Mouse (Mus musculus): ENCODE measurements around the gene Creb3l2. TPM values are rescaled to one million over a fixed set of nuclear protein-coding genes. Genes with fewer than 3 reads are reported as not detected.

The Creb3l2 gene
- polyA plus RNA-seq, 1 experiment = 6.6 TPM

DNA sequence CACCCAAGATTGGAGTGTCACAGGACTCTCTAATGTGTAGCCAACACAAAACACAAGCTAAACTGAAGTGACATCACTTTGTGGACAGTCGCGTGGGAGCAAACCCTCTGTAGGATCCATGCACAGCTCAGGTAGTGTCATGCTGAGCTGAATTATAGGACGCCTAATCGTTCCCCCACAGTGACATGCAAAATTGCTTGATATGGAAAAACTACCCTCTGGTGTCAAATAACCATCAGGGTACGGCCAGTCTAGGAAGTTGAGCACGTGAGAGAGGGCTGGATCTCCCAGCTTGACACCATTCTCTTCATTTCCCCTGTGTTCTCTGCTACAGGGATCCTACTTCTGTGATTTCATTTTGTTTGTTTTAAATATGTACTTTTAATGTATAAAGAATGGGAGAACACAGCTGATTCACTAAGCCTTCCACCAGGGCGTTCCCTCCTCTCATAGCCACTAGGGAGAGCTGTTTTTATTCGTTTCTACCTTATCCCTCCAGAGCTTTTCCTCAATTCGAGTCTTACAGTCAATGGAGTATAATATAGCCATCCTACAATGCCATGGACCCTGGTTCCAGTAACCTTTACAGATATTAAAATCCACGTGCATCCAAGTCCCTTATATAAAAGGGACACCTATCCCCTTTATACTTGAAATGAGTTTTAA is 16.2 kb upstream of the Creb3l2 start:
- no peak overlapping the region for H3K27ac ChIP-seq (replicated peaks; ENCODE audit: low read depth, low read length)
- H3K4me3 ChIP-seq (ENCODE audit: insufficient read depth, low read depth, low read length) = no peak overlapping the region
- no peaks in the 10 kb centered on the region for H3K4me1 ChIP-seq (ENCODE audit: control insufficient read depth, insufficient read depth, insufficient read length, low read length)

DNA sequence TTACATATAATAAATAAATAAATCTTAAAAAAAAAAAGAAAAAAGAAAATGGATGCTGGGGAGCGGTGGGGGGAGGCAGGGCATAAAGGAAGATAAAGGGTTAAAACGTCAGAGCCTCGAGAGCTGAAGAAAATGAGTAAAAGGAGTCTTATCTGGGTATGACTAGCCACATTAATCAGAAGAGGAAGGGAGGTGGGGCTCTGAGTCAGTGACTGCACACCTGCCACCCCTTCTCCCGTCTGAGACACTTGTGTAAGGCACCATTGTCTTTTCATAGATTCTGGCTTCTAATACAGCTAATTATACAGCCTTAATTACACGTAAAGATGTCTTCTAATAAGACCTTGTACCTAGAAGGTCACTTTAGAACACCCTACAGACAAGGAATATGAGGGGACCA is 13.6 kb upstream of the Creb3l2 start:
- Histone ChIP-seq H3K27ac (replicated peaks; ENCODE audit: low read depth, low read length) (no peak overlapping the region), H3K4me1 (ENCODE audit: control insufficient read depth, insufficient read depth, insufficient read length, low read length) (no peaks in the 10 kb centered on the region), H3K4me3 (ENCODE audit: insufficient read depth, low read depth, low read length) (no peak overlapping the region)

DNA sequence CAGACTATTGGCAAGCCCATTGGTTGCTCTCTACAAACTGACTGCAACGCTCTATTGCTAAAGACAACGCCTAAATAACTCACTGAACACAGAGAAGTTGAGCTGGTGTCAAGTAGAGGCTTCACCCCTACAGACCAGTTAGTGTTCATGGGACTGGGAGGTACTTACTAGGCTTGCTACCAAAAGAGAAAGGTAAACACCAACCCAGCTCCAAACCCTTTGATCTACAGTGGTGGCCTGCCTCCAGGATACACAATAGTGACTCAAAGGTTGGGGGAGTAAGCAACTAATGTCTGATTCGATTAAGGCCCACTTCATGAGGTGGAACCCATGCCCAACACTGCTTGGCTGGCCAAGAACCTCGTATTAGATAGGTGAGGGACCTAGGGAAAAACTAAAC is 11.1 kb upstream of the Creb3l2 start:
- Histone ChIP-seq H3K4me3 (ENCODE audit: insufficient read depth, low read depth, low read length) (no peak overlapping the region), H3K27ac (replicated peaks; ENCODE audit: low read depth, low read length) (no peak overlapping the region), H3K4me1 (ENCODE audit: control insufficient read depth, insufficient read depth, insufficient read length, low read length) (no peaks in the 10 kb centered on the region)

DNA sequence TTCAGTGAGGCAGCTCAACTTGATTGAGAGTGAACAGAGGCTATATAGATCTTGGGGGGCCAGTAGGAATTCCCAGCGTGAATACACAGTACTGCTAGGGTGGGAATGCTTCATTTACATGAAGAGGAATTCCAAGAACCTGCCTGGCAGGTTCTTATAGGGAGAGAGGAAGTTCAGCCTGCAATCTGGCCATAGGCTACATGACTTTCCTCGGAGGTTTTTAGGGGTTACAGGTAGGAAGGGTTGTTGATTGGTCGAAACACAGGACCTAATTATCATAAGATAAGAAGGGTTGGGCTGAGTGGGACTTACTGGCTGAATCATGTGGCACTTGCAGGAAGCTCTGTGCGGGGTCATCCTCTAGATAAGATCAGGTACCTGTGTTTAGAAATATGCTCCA is 9.7 kb upstream of the Creb3l2 start:
- no peak overlapping the region for H3K4me3 ChIP-seq (ENCODE audit: insufficient read depth, low read depth, low read length)
- no peaks in the 10 kb centered on the region for H3K4me1 ChIP-seq (ENCODE audit: control insufficient read depth, insufficient read depth, insufficient read length, low read length)
- no peak overlapping the region for H3K27ac ChIP-seq (replicated peaks; ENCODE audit: low read depth, low read length)

DNA sequence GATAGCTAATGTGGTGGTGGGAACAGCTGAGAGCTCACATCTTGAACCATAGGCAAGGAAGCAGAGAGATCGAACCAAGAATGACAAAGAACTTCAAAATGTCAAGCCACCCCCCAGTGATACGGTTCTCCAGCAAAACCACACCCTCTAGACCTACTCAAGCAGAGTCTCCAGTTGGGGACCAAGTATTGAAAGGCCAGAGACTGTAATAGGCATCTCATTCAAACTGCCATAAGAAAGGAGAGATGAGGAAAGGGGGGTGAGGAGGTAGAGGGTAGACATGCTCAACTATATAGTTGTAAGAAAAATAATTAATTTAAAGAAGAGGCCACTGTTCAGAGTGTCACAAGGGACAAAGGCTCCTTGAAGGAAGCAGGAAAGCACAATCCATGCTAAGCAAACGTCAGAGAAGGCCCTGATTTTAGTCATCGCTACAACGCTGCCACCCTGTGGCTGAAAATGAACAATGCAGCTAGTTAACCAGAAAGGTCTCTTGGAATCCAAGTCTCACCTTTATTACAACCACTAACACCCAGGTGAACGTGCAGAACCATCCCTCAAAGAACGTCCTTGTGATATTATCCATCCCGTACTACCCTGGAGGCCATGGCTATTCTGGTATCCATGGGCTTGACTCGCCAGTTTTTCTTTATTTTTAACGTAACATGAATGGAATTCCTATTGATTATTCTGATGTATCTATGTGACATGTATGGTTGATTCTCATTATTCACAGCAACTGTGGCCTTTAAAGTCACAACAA is 5.9 kb upstream of the Creb3l2 start:
- Histone ChIP-seq H3K4me1 (ENCODE audit: control insufficient read depth, insufficient read depth, insufficient read length, low read length) (no peaks in the 10 kb centered on the region), H3K27ac (replicated peaks; ENCODE audit: low read depth, low read length) (no peak overlapping the region), H3K4me3 (ENCODE audit: insufficient read depth, low read depth, low read length) (no peak overlapping the region)

DNA sequence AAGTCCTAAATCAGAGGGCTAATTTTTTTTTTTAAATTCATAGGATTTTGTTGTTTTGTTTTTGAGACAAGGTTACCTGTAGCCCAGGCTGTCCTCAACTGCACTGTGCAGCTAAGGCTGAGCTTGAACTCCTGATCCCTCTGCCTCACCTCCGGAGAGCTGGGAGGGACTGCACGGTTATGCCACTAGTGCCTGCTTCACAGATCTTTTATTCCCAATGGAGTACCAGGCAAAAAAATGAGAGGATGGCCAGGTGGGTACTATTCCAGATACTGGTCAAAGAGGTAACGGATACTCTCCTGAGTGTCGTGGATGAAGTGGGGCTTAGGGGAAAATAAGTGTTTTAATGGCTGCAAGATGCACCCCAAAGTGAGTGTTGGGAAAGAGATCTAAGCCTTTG is 835 bp upstream of the Creb3l2 start:
- peak overlapping the region; percentile 51; the same call in 1 of the 2 replicates for H3K4me3 ChIP-seq (ENCODE audit: insufficient read depth, low read depth, low read length)
- no peak overlapping the region for H3K27ac ChIP-seq (replicated peaks; ENCODE audit: low read depth, low read length)
- no peaks in the 10 kb centered on the region for H3K4me1 ChIP-seq (ENCODE audit: control insufficient read depth, insufficient read depth, insufficient read length, low read length)

DNA sequence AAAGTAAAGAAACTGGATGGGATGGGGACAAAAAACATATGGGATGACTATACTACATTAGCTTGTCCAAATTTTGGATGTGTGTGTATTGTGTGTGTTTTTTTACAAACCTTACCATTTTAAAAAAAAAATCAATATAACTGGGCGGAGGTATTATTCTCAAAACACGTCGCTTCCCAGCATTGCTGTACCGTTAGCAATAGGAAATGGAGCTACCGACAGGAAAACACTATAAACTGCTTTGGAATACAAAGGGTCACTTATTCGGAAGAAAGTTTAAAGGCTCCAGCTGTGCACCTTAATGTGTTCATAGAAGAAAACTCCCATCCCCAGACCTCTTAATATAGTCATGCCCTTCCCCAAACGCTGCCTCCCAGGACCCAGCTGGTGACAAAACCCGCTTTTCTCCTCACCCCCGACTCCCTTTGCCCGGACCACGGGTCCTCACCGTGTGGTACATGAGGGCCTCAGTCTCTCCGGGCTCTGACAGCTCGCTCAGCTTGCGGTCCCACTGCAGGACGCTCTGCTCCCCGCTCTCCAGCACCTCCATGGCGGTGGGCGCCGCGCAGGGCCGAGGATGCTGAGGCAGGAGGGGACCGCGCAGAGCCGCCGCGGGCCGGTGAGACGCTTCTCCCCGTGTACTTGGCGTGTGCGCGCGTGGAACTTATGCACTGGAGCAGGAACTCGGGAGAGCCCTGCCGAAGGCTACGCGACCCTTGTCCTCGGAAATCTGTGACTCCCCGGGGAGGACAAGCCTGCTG is 515 bp downstream of the Creb3l2 start:
- H3K27ac ChIP-seq (replicated peaks; ENCODE audit: low read depth, low read length) = peak overlapping the region; percentile 67
- peak overlapping the region; percentile 80 for H3K4me3 ChIP-seq (ENCODE audit: insufficient read depth, low read depth, low read length)
- no peaks in the 10 kb centered on the region for H3K4me1 ChIP-seq (ENCODE audit: control insufficient read depth, insufficient read depth, insufficient read length, low read length)

DNA sequence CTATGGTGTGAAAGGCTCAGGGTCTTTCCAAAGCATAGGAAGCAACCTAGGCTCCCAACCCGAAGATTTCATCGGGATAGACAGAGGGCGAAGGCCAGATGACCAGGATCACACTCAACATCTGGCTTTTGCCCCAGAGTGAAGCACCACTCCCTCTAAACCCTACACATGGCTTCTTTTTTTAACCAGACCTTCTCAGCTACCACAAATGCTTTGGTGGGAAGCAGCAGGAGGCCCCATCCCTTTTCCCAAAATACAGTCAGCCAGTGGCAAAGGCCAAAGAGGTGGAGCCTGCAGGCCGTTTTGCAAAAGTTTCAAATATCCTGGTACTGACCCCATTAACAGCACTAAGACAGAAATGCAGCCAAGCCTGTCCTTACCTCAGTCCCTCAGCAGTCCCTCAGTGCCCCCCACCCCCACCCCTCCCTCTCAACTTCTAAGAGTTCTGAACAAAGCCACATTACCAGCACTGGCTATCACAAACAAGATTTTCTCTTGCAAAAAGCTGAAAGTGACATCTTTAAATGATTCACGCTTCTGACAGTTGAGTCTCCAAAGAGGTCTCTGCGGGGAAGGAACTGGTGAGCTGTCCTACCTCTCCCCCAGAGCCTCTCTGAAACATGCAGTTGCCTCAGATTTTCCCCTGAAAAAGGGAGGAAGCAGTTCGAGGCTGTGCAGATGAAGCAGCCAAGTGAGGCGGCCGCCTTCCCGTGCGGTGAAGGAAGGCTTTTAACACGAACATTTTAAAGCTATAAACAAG is 1.3 kb downstream of the Creb3l2 start:
- H3K4me3 ChIP-seq (ENCODE audit: insufficient read depth, low read depth, low read length) = peak overlapping the region; percentile 80
- H3K4me1 ChIP-seq (ENCODE audit: control insufficient read depth, insufficient read depth, insufficient read length, low read length) = no peaks in the 10 kb centered on the region
- H3K27ac ChIP-seq (replicated peaks; ENCODE audit: low read depth, low read length) = peak overlapping the region; percentile 53

DNA sequence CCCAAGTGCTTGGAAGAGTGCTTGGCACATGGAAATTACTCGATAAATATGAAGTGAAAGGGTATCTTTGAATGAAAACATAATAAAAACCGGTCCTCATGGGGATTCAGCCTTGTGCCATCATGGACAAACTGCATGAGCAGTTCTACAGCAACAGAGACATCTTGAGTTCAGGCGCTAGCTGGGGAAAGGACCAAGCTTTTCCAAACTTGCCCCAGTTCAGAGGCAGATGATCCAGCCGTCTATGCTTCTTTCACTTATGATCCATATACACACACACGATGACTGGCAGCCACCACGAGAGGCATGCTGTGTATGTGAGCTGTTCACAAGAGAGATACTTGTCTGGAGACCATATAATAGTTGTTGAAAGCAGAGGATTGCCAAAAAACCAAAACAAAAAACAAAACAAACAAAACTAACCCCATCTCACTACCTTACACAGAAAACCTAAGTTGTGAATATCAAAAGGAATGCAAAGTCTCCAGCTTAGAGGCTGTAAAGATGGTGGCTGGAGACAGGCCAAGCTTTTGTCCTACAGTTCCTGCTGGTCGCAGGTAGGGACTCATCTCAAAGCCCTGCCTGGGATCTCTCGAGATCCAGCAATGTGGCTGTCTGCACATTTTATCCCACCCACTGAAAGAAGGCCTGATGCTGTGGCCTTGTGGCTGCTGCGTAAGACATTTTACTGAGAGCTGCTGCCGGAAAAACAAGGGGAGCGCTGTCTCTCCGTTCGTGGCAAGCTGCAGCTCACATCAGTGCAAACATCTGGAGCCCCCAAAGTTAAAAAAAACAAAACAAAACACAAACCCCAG is 2.1 kb downstream of the Creb3l2 start:
- Histone ChIP-seq H3K27ac (replicated peaks; ENCODE audit: low read depth, low read length) (peak overlapping the region; percentile 43; the same call in 1 of the 2 replicates), H3K4me3 (ENCODE audit: insufficient read depth, low read depth, low read length) (peak overlapping the region; percentile 80), H3K4me1 (ENCODE audit: control insufficient read depth, insufficient read depth, insufficient read length, low read length) (no peaks in the 10 kb centered on the region; the same call in 1 of the 2 replicates)

DNA sequence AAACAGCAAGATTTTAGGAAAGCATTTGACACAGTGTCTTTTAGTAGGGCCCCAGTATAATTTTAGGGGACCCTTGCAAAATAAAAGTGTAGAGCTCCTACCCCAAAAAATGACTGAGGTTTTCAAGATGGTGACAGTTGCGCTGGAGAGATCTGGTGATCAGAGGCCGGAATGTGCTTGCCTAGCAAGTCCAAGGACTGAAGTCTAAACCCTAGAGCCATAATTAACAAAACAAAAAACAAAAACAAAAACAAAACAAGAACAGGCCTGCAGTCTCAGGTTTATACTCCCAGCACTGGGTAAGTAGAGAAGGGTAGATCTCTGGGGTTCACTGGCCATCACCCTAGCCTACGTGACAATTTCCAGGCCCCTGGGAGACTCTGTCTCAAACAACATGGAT is 3.4 kb downstream of the Creb3l2 start:
- no peaks in the 10 kb centered on the region; the same call in 1 of the 2 replicates for H3K4me1 ChIP-seq (ENCODE audit: control insufficient read depth, insufficient read depth, insufficient read length, low read length)
- H3K4me3 ChIP-seq (ENCODE audit: insufficient read depth, low read depth, low read length) = no peak overlapping the region
- no peak overlapping the region for H3K27ac ChIP-seq (replicated peaks; ENCODE audit: low read depth, low read length)

DNA sequence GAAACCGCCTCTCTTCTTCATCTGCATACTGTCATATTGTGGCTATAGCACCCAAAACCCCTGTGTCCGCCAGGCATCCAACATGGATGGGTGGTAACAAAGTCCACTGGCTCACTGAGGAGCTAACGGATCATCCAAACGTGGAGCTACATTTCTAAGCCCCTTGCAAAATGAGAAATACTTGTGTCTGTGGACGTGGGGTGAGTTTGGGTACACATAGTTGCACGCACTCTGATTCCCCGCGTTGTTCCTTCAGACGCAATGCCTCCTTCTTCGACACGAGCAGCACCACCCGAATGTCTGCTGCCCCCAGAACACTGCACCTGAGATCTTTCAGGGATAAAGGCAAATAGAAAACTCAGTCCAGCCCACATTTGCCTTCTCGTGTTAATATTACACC is 4.9 kb downstream of the Creb3l2 start:
- no peaks in the 10 kb centered on the region; the same call in none of the 2 replicates for H3K4me1 ChIP-seq (ENCODE audit: control insufficient read depth, insufficient read depth, insufficient read length, low read length)
- no peak overlapping the region for H3K27ac ChIP-seq (replicated peaks; ENCODE audit: low read depth, low read length)
- H3K4me3 ChIP-seq (ENCODE audit: insufficient read depth, low read depth, low read length) = no peak overlapping the region

DNA sequence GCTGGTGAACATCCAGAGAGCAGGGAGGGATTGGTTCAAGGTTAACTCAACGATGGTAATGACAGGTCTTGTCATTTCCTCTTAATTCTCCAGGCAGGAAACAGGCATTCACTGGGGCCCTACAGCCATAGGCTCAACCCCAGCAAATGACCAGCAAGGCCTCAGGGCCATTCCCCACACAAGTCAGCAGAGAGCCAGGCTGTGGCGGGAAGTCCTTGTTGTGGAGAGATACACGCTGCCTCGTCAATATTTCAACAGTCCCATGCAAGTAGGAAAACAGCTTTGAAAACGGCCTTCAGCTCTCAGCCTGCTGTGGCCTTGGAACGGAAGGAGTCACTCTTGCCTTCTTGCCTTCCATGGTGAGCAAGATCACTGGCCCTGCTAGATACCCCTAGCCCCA is 6.6 kb downstream of the Creb3l2 start:
- no peak overlapping the region for H3K27ac ChIP-seq (replicated peaks; ENCODE audit: low read depth, low read length)
- H3K4me3 ChIP-seq (ENCODE audit: insufficient read depth, low read depth, low read length) = no peak overlapping the region
- H3K4me1 ChIP-seq (ENCODE audit: control insufficient read depth, insufficient read depth, insufficient read length, low read length) = peaks cover 8% of the 10 kb centered on the region

DNA sequence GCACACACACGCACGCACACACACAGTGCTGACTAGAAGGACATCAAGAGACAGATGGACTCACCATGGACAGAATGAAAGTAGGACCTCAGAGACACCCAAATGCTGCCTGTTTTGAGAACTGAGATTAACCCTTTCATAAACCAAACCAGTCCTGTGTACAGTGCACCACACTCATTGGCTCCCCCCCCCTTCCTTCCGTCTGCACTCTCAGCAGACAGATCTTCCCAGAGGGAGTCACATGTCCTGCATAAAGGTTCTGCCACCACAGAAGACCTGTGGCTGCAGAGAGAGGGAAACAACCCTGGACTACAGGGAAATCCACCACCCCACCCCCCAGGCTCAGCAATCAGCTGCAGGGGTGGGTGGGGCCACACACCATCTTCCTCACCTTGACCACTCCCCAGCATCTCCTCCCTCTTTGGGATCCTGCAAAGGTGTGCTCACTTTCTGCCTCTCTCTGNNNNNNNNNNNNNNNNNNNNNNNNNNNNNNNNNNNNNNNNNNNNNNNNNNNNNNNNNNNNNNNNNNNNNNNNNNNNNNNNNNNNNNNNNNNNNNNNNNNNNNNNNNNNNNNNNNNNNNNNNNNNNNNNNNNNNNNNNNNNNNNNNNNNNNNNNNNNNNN is 12.0 kb downstream of the Creb3l2 start:
- Histone ChIP-seq H3K4me1 (ENCODE audit: control insufficient read depth, insufficient read depth, insufficient read length, low read length) (peaks cover 31% of the 10 kb centered on the region), H3K27ac (replicated peaks; ENCODE audit: low read depth, low read length) (peak overlapping the region; percentile 91; the same call in 1 of the 2 replicates), H3K4me3 (ENCODE audit: insufficient read depth, low read depth, low read length) (no peak overlapping the region)

DNA sequence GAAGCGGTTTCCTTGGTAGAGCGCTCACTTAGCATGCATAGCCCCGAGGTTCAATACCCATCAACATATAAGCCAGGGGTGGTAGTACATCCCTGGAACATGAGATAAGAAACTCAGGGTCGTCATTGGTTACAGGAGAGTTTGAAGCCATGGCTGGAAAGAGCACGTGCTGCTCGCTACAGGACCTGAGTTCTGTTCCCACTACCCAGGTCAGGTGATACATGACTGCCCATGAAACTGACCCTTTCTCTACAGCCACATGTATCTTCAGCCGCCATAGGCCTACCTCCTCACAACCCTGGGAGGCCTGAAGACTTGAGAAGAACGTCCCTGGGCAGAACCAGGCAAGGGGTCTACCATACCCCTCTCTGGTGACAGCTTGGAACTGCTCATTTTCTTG is 13.0 kb downstream of the Creb3l2 start:
- Histone ChIP-seq H3K4me1 (ENCODE audit: control insufficient read depth, insufficient read depth, insufficient read length, low read length) (peaks cover 41% of the 10 kb centered on the region), H3K4me3 (ENCODE audit: insufficient read depth, low read depth, low read length) (no peak overlapping the region), H3K27ac (replicated peaks; ENCODE audit: low read depth, low read length) (no peak overlapping the region)

All from brown adipose tissue, adult 24 weeks (tissue).